In the genomic region with DNA sequence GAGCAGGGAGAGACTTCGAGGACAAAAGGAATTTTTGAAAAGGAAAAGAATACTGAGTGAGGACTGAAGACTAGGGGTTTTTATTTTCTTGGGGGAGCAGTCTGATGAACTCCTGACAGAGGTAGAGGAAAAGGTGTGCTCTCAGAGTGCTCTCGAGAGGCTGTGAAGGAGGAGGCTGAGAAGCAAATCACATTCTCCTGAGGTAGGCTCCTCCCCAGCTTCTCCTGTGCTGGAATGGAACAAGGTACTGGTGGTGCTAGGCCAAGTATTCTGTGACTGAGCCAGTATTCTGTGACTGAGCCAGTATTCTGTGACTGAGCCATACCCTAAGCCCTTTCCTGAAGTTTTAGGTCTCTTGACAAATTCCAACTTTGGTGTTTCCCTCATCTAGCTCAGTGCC, we compare ENCODE assay signal across 22 mouse cellular contexts. TPM values are rescaled to one million over a fixed set of nuclear protein-coding genes. Genes with fewer than 3 reads are reported as not detected.
A peak's percentile ranks its signal among the peaks of the same experiment; 100 is the strongest.
DNase-seq lines count a peak whose midpoint lies in the region; ATAC-seq and TF ChIP-seq lines count a peak whose summit lies in the region.
"Had no signal": no experiment of that assay in that cellular context is flagged by ENCODE, and none has a peak within 500 bp of the region (broad histone marks: within the 10 kb centered on the region; RNA-seq: fewer than 3 reads in every experiment).

No protein-coding gene starts in this region.

- H3K4me2 ChIP-seq in lung, embryonic 16.5 days (ENCODE audit: low read depth, low read length), result no peak overlapping the region
- H3K4me2 ChIP-seq: embryonic facial prominence, embryonic 13.5 days; embryonic facial prominence, embryonic 15.5 days; forebrain, embryonic 12.5 days had no signal

- H3K4me1 ChIP-seq in lung, embryonic 16.5 days (replicated peaks; ENCODE audit: control insufficient read depth, insufficient read depth, low read length), result no peaks in the 10 kb centered on the region
- H3K4me1 ChIP-seq in lung, adult 2 months (ENCODE audit: control insufficient read depth, insufficient read depth, low read length), result no peaks in the 10 kb centered on the region
- H3K4me1 ChIP-seq: forebrain, embryonic 12.5 days had no signal

- no peaks in the 10 kb centered on the region; the same call in 1 of the 2 replicates for H3K27me3 ChIP-seq in lung, embryonic 16.5 days (ENCODE audit: control insufficient read depth, insufficient read depth, low read depth, low read length)
- H3K27me3 ChIP-seq: embryonic facial prominence, embryonic 15.5 days had no signal

- H3K9ac ChIP-seq in lung, embryonic 16.5 days (ENCODE audit: low read length), result no peak overlapping the region
- H3K9ac ChIP-seq: embryonic facial prominence, embryonic 13.5 days; embryonic facial prominence, embryonic 15.5 days; forebrain, embryonic 12.5 days had no signal

- no peak overlapping the region for H3K27ac ChIP-seq in lung, embryonic 16.5 days (ENCODE audit: low read length)
- H3K27ac ChIP-seq: embryonic facial prominence, embryonic 13.5 days; embryonic facial prominence, embryonic 15.5 days; forebrain, embryonic 10.5 days; forebrain, embryonic 12.5 days had no signal

- TF ChIP-seq POLR2A in lung, adult 2 months (IDR thresholded peaks at IDR 0.05; ENCODE audit: borderline replicate concordance, extremely low read depth, low read depth, low read length), result no peak

- H3K9me3 ChIP-seq in lung, embryonic 16.5 days (ENCODE audit: control insufficient read depth, low read length), result no peaks in the 10 kb centered on the region
- H3K9me3 ChIP-seq: embryonic facial prominence, embryonic 13.5 days; embryonic facial prominence, embryonic 15.5 days; forebrain, embryonic 10.5 days; forebrain, embryonic 12.5 days had no signal

- ATAC-seq in lung, embryonic 16.5 days (ENCODE audit: low read depth), result peak; percentile 26; the same call in 1 of the 2 replicates
- no peak for ATAC-seq in megakaryocyte, adult 5-6 weeks (ENCODE audit: poor library complexity, severe bottlenecking)
- ATAC-seq: forebrain, embryonic 14.5 days; forebrain, embryonic 16.5 days had no signal

- no peak overlapping the region for H3K4me3 ChIP-seq in lung, embryonic 16.5 days (ENCODE audit: low read length)
- H3K4me3 ChIP-seq in lung, adult 2 months (replicated peaks; ENCODE audit: extremely low read depth, low read depth, low read length), result no peak overlapping the region
- H3K4me3 ChIP-seq: embryonic facial prominence, embryonic 13.5 days; embryonic facial prominence, embryonic 15.5 days; erythroblast, embryonic 14.5 days; forebrain, embryonic 10.5 days; forebrain, embryonic 12.5 days had no signal

- 36% methylated on average over 2 of the region's 2 CpGs for WGBS in lung, embryonic 16.5 days
- WGBS in lung, adult 2 months, result 52% methylated on average over 2 of the region's 2 CpGs

- no peaks in the 10 kb centered on the region for H3K36me3 ChIP-seq in lung, embryonic 16.5 days (ENCODE audit: control insufficient read depth, insufficient read depth, low read length)
- H3K36me3 ChIP-seq: embryonic facial prominence, embryonic 13.5 days; embryonic facial prominence, embryonic 15.5 days; forebrain, embryonic 10.5 days; forebrain, embryonic 12.5 days had no signal

- no peak for TF ChIP-seq CTCF in lung, adult 2 months (IDR thresholded peaks at IDR 0.05; ENCODE audit: insufficient read depth, low read length)

- no peak for DNase-seq in lung, postnatal 4 days
- peak; percentile 39 for DNase-seq in lung, postnatal 25 days (ENCODE audit: low spot score)
- DNase-seq in lung, adult 2 months, result no peak
- DNase-seq: adrenal gland, adult 2 months; adrenal gland, postnatal 10 days; adrenal gland, postnatal 25 days; cerebellum, adult 11 months; cerebellum, adult 18-20 months; cerebellum, adult 8-10 months; cerebellum, adult 9-11 months; cerebellum, postnatal 14 days; cerebellum, postnatal 36 days; embryo, embryonic 11 days had no signal

RNA-seq across cellular contexts. Expression of a gene that starts 6.0 kb away (rescaled TPM):
- 61.7 and 68.5 TPM in 2 replicates for polyA plus RNA-seq in lung, embryonic 16.5 days (2015; fragmentation: Nextera tagmentation; extraction: Ambion mirVana)
- 76.5 and 105 TPM in 2 replicates for polyA plus RNA-seq in lung, adult 2 months (2012; rRNA removed)
- 17.0 and 23.7 TPM in 2 replicates for total RNA-seq in megakaryocyte, adult 5-6 weeks (2015)
- total RNA-seq in megakaryocyte, adult 5-6 weeks (2017), result 12.0 and 12.2 TPM in 2 replicates

RNA-seq across cellular contexts. Expression of a gene that starts 55.8 kb away (rescaled TPM):
- polyA plus RNA-seq in lung, embryonic 16.5 days (2015; fragmentation: Nextera tagmentation; extraction: Ambion mirVana), result 73.6 and 76.2 TPM in 2 replicates
- 250 and 262 TPM in 2 replicates for polyA plus RNA-seq in lung, adult 2 months (2012; rRNA removed)
- 43.8 and 46.5 TPM in 2 replicates for total RNA-seq in megakaryocyte, adult 5-6 weeks (2015)
- 44.3 and 47.5 TPM in 2 replicates for total RNA-seq in megakaryocyte, adult 5-6 weeks (2017)
